Mouse (Mus musculus): ENCODE data around the gene Ugt1a10.
A peak's percentile ranks its signal among the peaks of the same experiment; 100 is the strongest.
"Not testable (repeated sequence)": the region's sequence is repeated elsewhere in the genome, so short reads cannot be mapped to it uniquely, and the experiment has no call there.

Gene Ugt1a10

GRCm38 (mm10) chr1:88055088-88055487 lies at the start of gene Ugt1a10:
Gene Ugt1a10 (plus strand): TSS chr1:88055388.
- no peak for DNase-seq (ENCODE audit: low spot score)

GRCm38 (mm10) chr1:88007692-88008210 lies 47.4 kb upstream of the Ugt1a10 start:
- DNase-seq (ENCODE audit: low spot score): no peak

GRCm38 (mm10) chr1:88008211-88008697 lies 46.9 kb upstream of the Ugt1a10 start, which contains the start of gene Usp40:
Gene Usp40 (minus strand): TSS chr1:88008551.
- DNase-seq (ENCODE audit: low spot score): peak; percentile 54

- no peak for DNase-seq (ENCODE audit: low spot score)
Observed at GRCm38 (mm10) chr1:88008735-88009134, 46.5 kb upstream of the Ugt1a10 start.

- DNase-seq (ENCODE audit: low spot score): no peak
Observed at GRCm38 (mm10) chr1:88009521-88009920, 45.7 kb upstream of the Ugt1a10 start.

- no peak for DNase-seq (ENCODE audit: low spot score)
Observed at GRCm38 (mm10) chr1:88013726-88014125, 41.5 kb upstream of the Ugt1a10 start.

GRCm38 (mm10) chr1:88014194-88014593 lies 41.0 kb upstream of the Ugt1a10 start:
- DNase-seq (ENCODE audit: low spot score): no peak

GRCm38 (mm10) chr1:88014671-88015070 lies 40.5 kb upstream of the Ugt1a10 start:
- no peak for DNase-seq (ENCODE audit: low spot score)

GRCm38 (mm10) chr1:88015371-88015770 lies 39.8 kb upstream of the Ugt1a10 start:
- DNase-seq (ENCODE audit: low spot score): no peak

- not testable (repeated sequence) for DNase-seq (ENCODE audit: low spot score)
Observed at GRCm38 (mm10) chr1:88025244-88025643, 29.9 kb upstream of the Ugt1a10 start.

GRCm38 (mm10) chr1:88043044-88043443 lies 12.1 kb upstream of the Ugt1a10 start:
- DNase-seq (ENCODE audit: low spot score): not testable (repeated sequence)

GRCm38 (mm10) chr1:88044832-88045437 lies 10.3 kb upstream of the Ugt1a10 start:
- not testable (repeated sequence) for DNase-seq (ENCODE audit: low spot score)

GRCm38 (mm10) chr1:88047408-88047807 lies 7.8 kb upstream of the Ugt1a10 start:
- DNase-seq (ENCODE audit: low spot score): not testable (repeated sequence)

GRCm38 (mm10) chr1:88066472-88067102 lies 11.4 kb downstream of the Ugt1a10 start:
- not testable (repeated sequence) for DNase-seq (ENCODE audit: low spot score)

- no peak for DNase-seq (ENCODE audit: low spot score)
Observed at GRCm38 (mm10) chr1:88070495-88070894, 15.3 kb downstream of the Ugt1a10 start, which contains the start of gene Ugt1a9. Gene Ugt1a9 (plus strand): TSS chr1:88070800.

- DNase-seq (ENCODE audit: low spot score): no peak
Observed at GRCm38 (mm10) chr1:88070902-88071301, 15.7 kb downstream of the Ugt1a10 start.

GRCm38 (mm10) chr1:88074471-88074870 lies 19.3 kb downstream of the Ugt1a10 start:
- DNase-seq (ENCODE audit: low spot score): no peak

- no peak for DNase-seq (ENCODE audit: low spot score)
Observed at GRCm38 (mm10) chr1:88077128-88077527, 21.9 kb downstream of the Ugt1a10 start.

- no peak for DNase-seq (ENCODE audit: low spot score)
Observed at GRCm38 (mm10) chr1:88081670-88082069, 26.5 kb downstream of the Ugt1a10 start.

GRCm38 (mm10) chr1:88086125-88086524 lies 30.9 kb downstream of the Ugt1a10 start:
- no peak for DNase-seq (ENCODE audit: low spot score)

- DNase-seq (ENCODE audit: low spot score): no peak
Observed at GRCm38 (mm10) chr1:88087513-88087912, 32.3 kb downstream of the Ugt1a10 start, which contains the start of gene Ugt1a8. Gene Ugt1a8 (plus strand): TSS chr1:88087813.

GRCm38 (mm10) chr1:88092341-88092740 lies 37.2 kb downstream of the Ugt1a10 start:
- DNase-seq (ENCODE audit: low spot score): no peak

GRCm38 (mm10) chr1:88094270-88094676 lies 39.1 kb downstream of the Ugt1a10 start:
- DNase-seq (ENCODE audit: low spot score): not testable (repeated sequence)

Data from layer of hippocampus, adult 9-10 months (tissue).